Mouse (Mus musculus): ENCODE measurements at regions not wholly inside any gene's neighbourhood (a gene's known extent, or its start where the extent isn't known, plus 50 kb on each side); places are given as distances from the start of the nearest gene placed in this dataset.

DNA sequence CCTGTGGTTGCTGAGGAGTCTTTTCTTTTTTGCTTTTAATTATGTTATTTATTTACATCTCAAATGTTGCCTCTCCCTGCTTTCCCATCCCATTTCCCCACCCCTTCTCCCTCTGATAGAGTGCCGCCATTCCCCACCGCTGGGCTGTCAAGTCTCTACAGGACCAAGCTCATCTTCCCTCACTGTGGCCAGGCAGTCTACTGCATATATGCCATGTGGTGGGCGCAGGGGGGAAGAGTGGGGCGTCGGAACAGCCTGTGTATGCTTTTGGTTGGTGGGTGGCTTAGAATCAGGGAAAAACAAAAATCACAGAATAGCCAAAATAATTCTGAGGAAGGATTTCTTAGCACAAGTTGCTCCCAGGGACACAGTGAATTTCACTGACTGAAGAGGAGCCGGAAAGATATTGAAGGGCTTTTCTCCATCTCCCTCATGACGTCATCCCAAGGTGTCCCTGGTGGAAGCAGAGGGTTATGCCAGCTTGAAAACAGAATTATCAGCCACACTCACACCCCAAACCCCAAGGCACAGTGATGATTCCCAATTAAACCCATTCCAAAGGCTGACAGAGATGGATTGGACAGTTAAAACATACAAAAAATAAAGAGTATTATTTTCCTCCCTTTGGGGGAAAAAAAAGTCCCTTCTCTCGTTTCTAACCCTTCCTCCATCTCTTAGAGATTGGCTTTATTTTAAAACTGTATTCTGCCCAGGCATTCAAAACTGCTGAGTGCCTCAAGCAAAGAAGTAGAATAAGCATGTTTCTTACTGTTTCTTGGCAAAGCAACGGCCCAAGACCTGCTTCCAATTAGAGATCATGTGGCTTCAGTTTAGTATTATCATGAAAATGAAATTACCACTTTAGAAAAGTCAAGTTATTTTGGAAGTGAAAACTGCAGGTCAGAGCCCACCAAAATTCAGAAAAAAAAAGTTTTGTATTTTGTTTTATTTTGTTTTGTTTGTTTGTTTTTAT lies 232.0 kb downstream of the Clic5 start:
- TF ChIP-seq POLR2A (IDR thresholded peaks at IDR 0.05; ENCODE audit: low read depth, low read length) (no peak), MXI1 (IDR thresholded peaks at IDR 0.05; ENCODE audit: low read depth, low read length) (no peak), MAZ (IDR thresholded peaks at IDR 0.05; ENCODE audit: low read depth, low read length) (no peak), NELFE (IDR thresholded peaks at IDR 0.05; ENCODE audit: low read depth, low read length) (no peak), JUN (IDR thresholded peaks at IDR 0.05; ENCODE audit: insufficient read depth, low read depth, low read length) (no peak), SMC3 (IDR thresholded peaks at IDR 0.05; ENCODE audit: low read depth, low read length) (no peak), SIN3A (IDR thresholded peaks at IDR 0.05; ENCODE audit: low read length) (no peak), UBTF (IDR thresholded peaks at IDR 0.05; ENCODE audit: low read depth, low read length) (no peak), MAFK (IDR thresholded peaks at IDR 0.05; ENCODE audit: insufficient replicate concordance, low read length) (no peak), NRF1 (IDR thresholded peaks at IDR 0.05; ENCODE audit: low read depth, low read length) (no peak), BHLHE40 (IDR thresholded peaks at IDR 0.05; ENCODE audit: low read depth, low read length) (no peak), ZC3H11A (IDR thresholded peaks at IDR 0.05; ENCODE audit: low read depth, low read length) (no peak)
- dilution Hi-C loops (cut with MboI; ENCODE audit: extremely low pct_ligation_motif_present, extremely low pct_unique_long_range_greater_than_20kb, low sequenced_read_pairs), result no loop called here
- Histone ChIP-seq H3K27ac (ENCODE audit: insufficient read depth, low read depth) (no peak overlapping the region), H3K27me3 (replicated peaks) (peaks cover 57% of the 10 kb centered on the region), H3K4me3 (replicated peaks in 1 of 3; ENCODE audit: low read depth in 2 of 3, low read length in 2 of 3, poor library complexity in 1 of 3) (no peak overlapping the region), H3K9me3 (replicated peaks; ENCODE audit: low read length) (peaks cover 16% of the 10 kb centered on the region), H3K36me3 (replicated peaks in 1 of 2; ENCODE audit: control insufficient read depth in 1 of 2, insufficient read depth in 1 of 2, low read length in 1 of 2) (no peaks in the 10 kb centered on the region), H3K4me2 (ENCODE audit: insufficient read depth, low read depth, poor library complexity, severe bottlenecking) (no peak overlapping the region), H3K79me2 (replicated peaks; ENCODE audit: control insufficient read depth, extremely low read depth, insufficient read depth, poor library complexity, severe bottlenecking) (no peaks in the 10 kb centered on the region), H3K4me1 (ENCODE audit: control insufficient read depth in 1 of 2, insufficient read depth in 2 of 2) (peaks cover 4 to 20% of the 10 kb centered on the region in 2 experiments), H3K9ac (ENCODE audit: insufficient read depth, low read depth) (no peak overlapping the region)
- no peak for DNase-seq (ENCODE audit: extremely low read depth)
- in situ Hi-C loops (cut with MboI; ENCODE audit: low pct_ligation_motif_present, low pct_unique_long_range_greater_than_20kb, low sequenced_read_pairs), result no loop called here

DNA sequence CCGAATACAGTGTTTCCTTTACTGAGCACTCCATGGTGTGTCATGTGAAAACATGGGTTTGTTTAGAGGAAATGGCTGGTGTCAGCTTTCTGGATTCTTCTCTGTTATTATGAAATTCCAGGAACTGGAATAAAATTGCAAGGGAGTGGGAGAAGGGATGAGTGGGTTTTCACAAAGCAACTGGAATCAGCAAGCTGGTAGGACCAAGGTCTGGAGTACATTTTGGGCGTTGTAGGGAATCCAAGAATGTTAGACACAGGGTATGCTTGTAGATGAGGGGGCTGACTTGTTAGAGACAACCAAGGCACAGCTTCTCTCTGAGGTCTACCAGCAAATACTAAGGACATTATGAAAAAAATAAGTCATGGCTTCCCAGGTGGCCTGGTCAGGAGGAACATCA lies 233.8 kb downstream of the Clic5 start:
- no peak for DNase-seq (ENCODE audit: extremely low read depth)
- dilution Hi-C loops (cut with MboI; ENCODE audit: extremely low pct_ligation_motif_present, extremely low pct_unique_long_range_greater_than_20kb, low sequenced_read_pairs), result no loop called here
- Histone ChIP-seq H3K4me1 (ENCODE audit: control insufficient read depth in 1 of 2, insufficient read depth in 2 of 2) (peaks cover 4 to 20% of the 10 kb centered on the region in 2 experiments), H3K4me2 (ENCODE audit: insufficient read depth, low read depth, poor library complexity, severe bottlenecking) (no peak overlapping the region), H3K9me3 (replicated peaks; ENCODE audit: low read length) (peaks cover under 1% of the 10 kb centered on the region), H3K36me3 (replicated peaks in 1 of 2; ENCODE audit: control insufficient read depth in 1 of 2, insufficient read depth in 1 of 2, low read length in 1 of 2) (no peaks in the 10 kb centered on the region), H3K9ac (ENCODE audit: insufficient read depth, low read depth) (no peak overlapping the region), H3K27me3 (replicated peaks) (peaks cover 58% of the 10 kb centered on the region), H3K27ac (ENCODE audit: insufficient read depth, low read depth) (no peak overlapping the region), H3K4me3 (replicated peaks in 1 of 3; ENCODE audit: low read depth in 2 of 3, low read length in 2 of 3, poor library complexity in 1 of 3) (no peak overlapping the region), H3K79me2 (replicated peaks; ENCODE audit: control insufficient read depth, extremely low read depth, insufficient read depth, poor library complexity, severe bottlenecking) (no peaks in the 10 kb centered on the region)
- no peak for TF ChIP-seq ETS1 (conservative IDR thresholded peaks at IDR 0.05; ENCODE audit: low read depth, low read length)
- in situ Hi-C loops (cut with MboI; ENCODE audit: low pct_ligation_motif_present, low pct_unique_long_range_greater_than_20kb, low sequenced_read_pairs), result no loop called here
